Mouse (Mus musculus) G1E (cell line): ENCODE data around the gene Tcf15. TPM values are rescaled to one million over a fixed set of nuclear protein-coding genes. Genes with fewer than 3 reads are reported as not detected.

ENCODE experiments used
- ATAC-seq: 2 replicates; pipeline ENCODE4 v1.8.0; 2016; ENCODE audit warnings: mild to moderate bottlenecking; ENCODE audit not compliant: insufficient number of reproducible peaks, poor library complexity, low FRiP score, severe bottlenecking; ENCODE audit errors: extremely low read depth
- DNase-seq: peaks from one replicate; pipeline ENCODE4 v3.0.0; 2012; ENCODE audit warnings: low spot score
- H3K27me3 ChIP-seq: 2 replicates; pipeline ENCODE4 v1.6.1; 2012; ENCODE audit warnings: mild to moderate bottlenecking, low read length, inconsistent platforms; ENCODE audit not compliant: insufficient read depth
- H3K36me3 ChIP-seq: replicated peaks from 2 replicates; pipeline ENCODE3; 2012; ENCODE audit warnings: mild to moderate bottlenecking, inconsistent platforms
- H3K4me1 ChIP-seq: 2 replicates; pipeline ENCODE4 v1.6.1; 2012; ENCODE audit warnings: low read depth, low read length, inconsistent platforms, mixed read lengths; ENCODE audit not compliant: insufficient read depth
- H3K4me3 ChIP-seq: 2 replicates; pipeline ENCODE4 v1.5.1; 2012; ENCODE audit warnings: low read depth, mild to moderate bottlenecking, inconsistent platforms, low read length, moderate library complexity, mixed read lengths
- H3K9me3 ChIP-seq: replicated peaks from 2 replicates; pipeline ENCODE4 v1.6.1; 2012; ENCODE audit warnings: inconsistent platforms
- CTCF ChIP-seq: IDR thresholded peaks from 2 replicates; pipeline ENCODE4 v1.5.1; 2012; ENCODE audit warnings: low read depth, low read length, inconsistent platforms, mixed read lengths
- GATA1 ChIP-seq: IDR thresholded peaks from 2 replicates; pipeline ENCODE4 v1.6.1; 2012; ENCODE audit warnings: borderline replicate concordance, low read length, inconsistent platforms, mixed read lengths
- GATA2 ChIP-seq: IDR thresholded peaks from 2 replicates; pipeline ENCODE4 v1.6.1; 2012; ENCODE audit warnings: low read depth, low read length, inconsistent platforms, borderline replicate concordance
- POLR2AphosphoS5 ChIP-seq: IDR thresholded peaks from 2 replicates; pipeline ENCODE4 v1.6.1; 2012; ENCODE audit warnings: low read depth, low read length, inconsistent platforms; ENCODE audit not compliant: insufficient replicate concordance
- TAL1 ChIP-seq: conservative IDR thresholded peaks from 2 replicates; pipeline ENCODE4 v1.6.1; 2012; ENCODE audit warnings: low read depth, low read length, inconsistent platforms, mixed read lengths
- polyA plus RNA-seq: library from polyadenylated mRNA; stranded (reverse); fragments of >175 nt; gene quantifications from 2 replicates; pipeline ENCODE4 v1.2.3, GENCODE M21; 2012
- total RNA-seq, 2 experiments: library from RNA; stranded (forward) in 1 of 2; stranded (reverse) in 1 of 2; fragments of 200-1000 nt in 1 of 2; fragments of >200 nt in 1 of 2; fragmentation: Nextera tagmentation in 1 of 2; gene quantifications; 2 replicates each; pipeline ENCODE4 v1.2.3; 2014 to 2017

Tcf15 gene
- total and polyA plus RNA-seq, 3 experiments: not detected

- ATAC-seq (no peak), DNase-seq (no peak)
- Histone ChIP-seq H3K36me3 (peaks cover 11% of the 10 kb centered on the region), H3K4me1 (peaks cover 8% of the 10 kb centered on the region), H3K4me3 (no peak overlapping the region), H3K27me3 (peaks cover 22% of the 10 kb centered on the region), H3K9me3 (no peaks in the 10 kb centered on the region)
- TF ChIP-seq GATA1 (no peak), POLR2AphosphoS5 (no peak), GATA2 (no peak), CTCF (no peak), TAL1 (no peak)
These were observed 34.0 kb upstream of the Tcf15 start for GRCm38 (mm10) chr2:152109386-152109785.

GRCm38 (mm10) chr2:152111311-152111710 lies 32.0 kb upstream of the Tcf15 start:
- Histone ChIP-seq H3K36me3 (peaks cover 11% of the 10 kb centered on the region), H3K9me3 (no peaks in the 10 kb centered on the region)

GRCm38 (mm10) chr2:152111920-152112319 lies 31.4 kb upstream of the Tcf15 start:
- DNase-seq (peak; percentile 47), ATAC-seq (peak; percentile 83)
- Histone ChIP-seq H3K4me3 (no peak overlapping the region), H3K27me3 (peaks cover 6% of the 10 kb centered on the region; the same call in 1 of the 2 replicates), H3K36me3 (peaks cover 11% of the 10 kb centered on the region), H3K4me1 (no peaks in the 10 kb centered on the region), H3K9me3 (no peaks in the 10 kb centered on the region)
- TF ChIP-seq GATA1 (no peak), CTCF (peak; percentile 99)

More at GRCm38 (mm10) chr2:152111311-152111710, 32.0 kb upstream of the Tcf15 start:
- DNase-seq: no peak
- ATAC-seq: no peak
- Histone ChIP-seq H3K4me3 (no peak overlapping the region), H3K4me1 (no peaks in the 10 kb centered on the region), H3K27me3 (peaks cover 6% of the 10 kb centered on the region; the same call in 1 of the 2 replicates)
- no peak for TF ChIP-seq CTCF
- TF ChIP-seq POLR2AphosphoS5: no peak
- no peak for TF ChIP-seq TAL1
- TF ChIP-seq GATA1: no peak
- no peak for TF ChIP-seq GATA2

- TF ChIP-seq GATA1: no peak
- no peak for TF ChIP-seq CTCF
- no peak for TF ChIP-seq TAL1
- no peak for TF ChIP-seq GATA2
- no peak for TF ChIP-seq POLR2AphosphoS5
- no peak for ATAC-seq
- Histone ChIP-seq H3K4me1 (no peaks in the 10 kb centered on the region), H3K36me3 (peaks cover 11% of the 10 kb centered on the region), H3K4me3 (no peak overlapping the region), H3K27me3 (peaks cover 8% of the 10 kb centered on the region; the same call in 1 of the 2 replicates), H3K9me3 (no peaks in the 10 kb centered on the region)
- no peak for DNase-seq
These were observed 30.9 kb upstream of the Tcf15 start for GRCm38 (mm10) chr2:152112490-152112889.

- no peak for ATAC-seq
- TF ChIP-seq TAL1 (no peak), POLR2AphosphoS5 (no peak), CTCF (no peak), GATA2 (no peak), GATA1 (no peak)
- H3K4me1 ChIP-seq: no peaks in the 10 kb centered on the region
- peaks cover 7% of the 10 kb centered on the region for H3K36me3 ChIP-seq
- H3K27me3 ChIP-seq: peaks cover 8% of the 10 kb centered on the region; the same call in 1 of the 2 replicates
- no peak for DNase-seq
- no peaks in the 10 kb centered on the region for H3K9me3 ChIP-seq
- no peak overlapping the region for H3K4me3 ChIP-seq
These were observed 30.4 kb upstream of the Tcf15 start for GRCm38 (mm10) chr2:152112970-152113369.

GRCm38 (mm10) chr2:152114057-152114975 lies 29.0 kb upstream of the Tcf15 start:
- no peaks in the 10 kb centered on the region for H3K36me3 ChIP-seq
- H3K4me3 ChIP-seq: no peak overlapping the region
- TF ChIP-seq TAL1: no peak
- TF ChIP-seq CTCF: no peak
- no peak for TF ChIP-seq GATA1
- TF ChIP-seq GATA2: no peak
- no peak for TF ChIP-seq POLR2AphosphoS5
- H3K4me1 ChIP-seq: no peaks in the 10 kb centered on the region
- DNase-seq (no peak), ATAC-seq (no peak)
- peaks cover 8% of the 10 kb centered on the region; the same call in 1 of the 2 replicates for H3K27me3 ChIP-seq
- no peaks in the 10 kb centered on the region for H3K9me3 ChIP-seq
